Mouse (Mus musculus) gastrocnemius, adult 18-20 months (tissue): ENCODE measurements around the gene Gm5788. TPM values are rescaled to one million over a fixed set of nuclear protein-coding genes. Genes with fewer than 3 reads are reported as not detected.
A peak's percentile ranks its signal among the peaks of the same experiment; 100 is the strongest.
"Not testable (repeated sequence)": the region's sequence is repeated elsewhere in the genome, so short reads cannot be mapped to it uniquely, and the experiment has no call there.

Experiments
- DNase-seq: peaks from one replicate; pipeline ENCODE4 v3.0.0; 2021; ENCODE audit warnings: low spot score
- long read RNA-seq, 2 experiments: library from polyadenylated mRNA; stranded (forward); transcript quantifications; one replicate each; pipeline ENCODE4 v2.0.0; 2021
- total RNA-seq, 2 experiments: library from RNA; stranded (reverse); gene quantifications; 2 replicates each; pipeline ENCODE4 v1.2.3; 2021

Gm5788 gene
- not detected for total RNA-seq
- long read RNA-seq, experiment 1: 0 reads
- long read RNA-seq, experiment 2: 0 reads

DNA sequence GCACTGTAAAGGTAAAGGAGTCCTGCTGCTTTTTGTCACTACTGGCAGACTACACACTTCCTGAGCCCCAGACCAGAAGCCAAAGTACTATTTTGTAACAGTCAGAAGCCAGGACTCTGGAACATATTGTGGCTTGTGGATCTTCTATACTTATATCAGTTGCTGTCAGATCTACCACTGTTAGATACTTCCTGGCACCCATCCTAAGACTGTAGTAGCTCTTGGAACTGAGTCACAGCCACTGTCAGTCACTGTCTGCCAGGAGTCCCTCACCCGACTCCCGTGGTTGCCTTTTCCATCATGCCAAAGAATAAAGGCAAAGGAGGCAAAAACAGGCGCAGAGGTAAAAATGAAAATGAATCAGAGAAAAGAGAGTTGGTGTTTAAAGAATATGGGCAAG, at the start of gene Gm5788:
Gm5788 (plus strand) TSS at position 301 of the 400 bp plus-strand sequence.
- DNase-seq: not testable (repeated sequence)

DNA sequence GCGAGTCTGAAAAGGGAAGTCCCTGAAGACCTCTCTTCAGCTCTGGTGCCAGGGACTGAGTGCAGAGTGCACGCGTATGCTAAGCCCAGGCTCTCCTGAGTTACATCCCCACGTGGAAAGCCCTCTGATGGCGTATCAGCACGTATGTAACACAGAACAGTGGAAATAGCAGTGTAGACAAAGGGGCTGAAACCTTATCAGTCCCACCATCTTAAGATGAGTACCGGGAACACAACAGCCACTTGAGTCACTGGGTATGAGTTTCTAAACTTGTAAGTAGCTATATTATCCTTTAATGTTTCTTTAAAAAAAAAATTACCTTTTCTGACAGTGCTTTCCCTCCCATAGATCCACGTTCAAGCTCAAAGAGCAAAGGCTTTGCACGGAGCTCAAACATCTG, 45.1 kb upstream of the Gm5788 start:
- no peak for DNase-seq

DNA sequence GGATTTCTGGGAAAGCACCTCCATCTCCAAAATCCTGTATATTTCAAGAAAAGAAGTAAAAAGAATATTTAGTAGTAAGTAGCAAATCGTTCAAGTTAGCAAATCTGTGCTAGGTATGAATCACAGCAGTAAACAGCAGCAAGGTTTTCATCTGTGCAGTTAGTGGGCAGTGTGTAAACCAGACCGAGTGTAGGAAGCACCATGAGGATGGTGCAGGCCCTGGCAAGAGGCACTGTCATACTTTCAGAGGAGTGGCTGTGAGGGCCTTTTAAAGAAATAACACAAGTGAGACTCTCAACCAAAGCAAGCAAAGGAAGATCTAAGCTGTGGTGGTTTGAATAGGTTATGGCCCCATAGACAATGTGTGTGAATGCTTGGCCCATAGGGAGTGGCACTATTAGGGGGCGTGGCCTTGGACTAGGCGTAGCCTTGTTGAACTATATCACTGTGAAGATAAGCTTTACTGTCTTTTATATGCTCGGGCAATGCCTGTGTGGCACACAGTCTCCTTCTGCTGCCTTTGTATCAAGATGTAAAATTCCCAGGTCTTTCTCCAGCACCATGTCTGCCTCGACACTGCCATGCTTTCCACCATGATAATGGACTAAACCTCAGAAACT, 29.7 kb upstream of the Gm5788 start:
- DNase-seq: no peak

DNA sequence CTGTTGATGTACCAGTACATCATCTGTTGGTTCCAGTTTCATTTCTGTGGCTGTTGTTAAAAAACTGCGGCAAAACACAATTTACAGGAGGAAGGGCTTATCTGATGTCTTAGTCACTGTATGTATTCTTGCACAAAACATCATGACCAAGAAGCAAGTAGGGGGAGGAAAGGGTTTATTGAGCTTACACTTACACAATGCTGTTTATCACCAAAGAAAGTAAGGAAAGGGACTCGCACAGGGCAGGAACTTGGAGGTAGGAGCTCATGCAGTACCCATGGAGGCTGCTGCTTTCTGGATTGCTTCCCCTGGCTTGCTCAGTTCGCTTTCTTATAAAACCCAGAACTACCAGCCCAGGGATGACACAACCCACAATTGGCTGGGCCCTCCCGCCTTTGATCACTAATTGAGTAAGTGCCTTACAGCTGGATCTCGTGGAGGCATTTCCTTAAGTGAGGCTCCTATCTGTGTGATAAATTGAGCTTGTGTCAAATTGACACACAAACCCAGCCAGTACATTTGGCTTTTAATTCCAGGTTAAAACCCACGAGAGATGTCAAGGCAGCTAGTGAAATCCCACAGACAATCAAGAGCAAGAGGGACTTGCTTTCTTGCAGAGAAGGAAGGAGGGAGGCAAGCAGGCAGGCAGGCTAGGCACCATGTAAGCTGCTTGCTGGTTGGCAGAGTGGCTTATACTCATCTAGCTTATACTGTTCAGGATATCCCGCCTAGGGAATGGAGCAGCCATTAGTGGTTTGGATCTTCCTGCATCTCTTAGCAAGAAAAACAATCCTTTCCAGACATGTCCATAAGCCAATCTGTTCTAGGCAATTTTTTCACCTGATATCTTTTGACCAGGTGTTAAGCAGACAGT, 24.0 kb upstream of the Gm5788 start:
- no peak for DNase-seq

DNA sequence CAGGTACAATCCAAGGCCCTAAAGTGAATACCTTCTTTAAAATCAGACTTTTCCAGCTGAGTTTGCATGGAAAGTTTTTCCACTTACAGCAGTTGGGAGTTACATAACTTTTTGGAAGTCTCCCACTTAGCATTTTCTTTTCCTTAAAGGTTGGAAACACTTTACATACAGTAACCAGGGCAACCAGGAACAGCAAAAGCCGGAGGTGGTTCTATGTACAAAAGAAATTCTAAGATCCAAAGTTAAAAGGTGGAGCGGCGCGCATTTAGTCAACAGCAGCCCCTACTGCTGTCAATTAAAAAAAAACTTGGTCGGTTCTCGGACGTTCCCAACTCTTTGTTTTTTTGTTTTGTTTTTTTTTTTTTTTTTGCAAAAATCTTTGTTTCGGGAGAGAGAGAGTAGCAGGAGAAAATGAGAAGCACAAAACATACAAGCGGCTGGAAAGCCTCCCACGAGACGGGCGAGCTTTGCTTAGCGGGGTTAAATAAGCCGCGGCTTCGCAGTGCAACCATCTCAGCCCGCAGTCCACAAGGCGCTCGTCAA, 23.0 kb upstream of the Gm5788 start:
- no peak for DNase-seq

DNA sequence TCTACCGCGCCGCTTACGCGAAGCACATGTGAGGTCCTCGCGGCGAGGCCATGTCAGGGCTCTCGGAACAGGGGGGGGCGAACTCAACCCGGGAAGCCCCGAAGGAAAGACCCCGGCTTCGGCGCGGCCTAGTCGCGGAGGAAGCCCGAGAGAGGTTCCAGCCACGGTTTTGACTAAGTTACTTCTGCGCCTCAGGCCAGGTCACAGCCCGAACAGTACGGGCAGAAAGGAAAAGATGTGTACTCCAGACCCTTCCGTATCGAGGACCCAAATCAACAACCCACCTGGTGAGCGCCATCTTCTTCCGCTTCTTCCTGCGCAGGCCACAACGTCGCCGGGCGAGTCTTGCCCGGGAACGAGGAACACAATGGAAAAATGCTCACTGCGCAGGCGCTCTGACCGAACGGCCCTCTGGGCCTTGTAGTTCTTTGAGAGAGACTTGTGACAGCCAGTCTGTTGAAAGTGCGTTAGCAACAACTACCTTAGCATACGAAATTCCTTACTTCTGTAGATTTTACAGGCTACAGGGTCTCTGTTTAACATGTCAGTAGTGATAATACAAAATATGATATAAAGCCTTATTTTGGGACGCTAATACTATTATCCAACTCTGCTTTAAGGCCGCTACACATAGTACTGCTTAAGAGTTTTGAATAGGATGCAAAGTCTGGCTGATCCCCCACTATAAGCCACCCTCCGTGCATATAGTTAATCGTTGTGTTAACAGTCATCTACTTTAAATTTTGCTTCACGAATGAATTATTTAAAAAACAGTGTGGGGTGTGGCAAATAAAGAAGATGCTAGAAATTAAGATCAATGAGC, 22.3 kb upstream of the Gm5788 start, which contains the start of gene Snw1:
Snw1 (minus strand) TSS at position 311 of the 823 bp plus-strand sequence.
- DNase-seq: peak; percentile 95

DNA sequence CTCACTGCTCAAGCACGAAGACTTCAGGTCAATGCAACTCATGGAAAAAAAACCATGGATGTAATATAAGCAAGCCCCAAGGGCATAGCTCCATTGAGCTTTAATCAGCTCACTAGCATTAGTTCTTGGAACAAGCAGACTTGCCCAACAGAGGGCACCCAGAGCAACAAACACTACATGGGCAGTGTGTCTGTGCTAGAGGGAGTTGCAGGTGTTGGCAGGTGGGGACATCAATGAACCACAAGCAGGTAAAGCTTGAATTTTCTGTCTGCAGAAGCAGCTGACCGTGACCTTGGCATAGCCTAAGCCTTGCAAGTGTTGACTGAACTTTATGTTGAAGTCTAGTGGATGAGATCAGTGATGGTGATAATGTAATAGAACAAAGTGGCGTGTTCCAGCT, 19.8 kb upstream of the Gm5788 start:
- DNase-seq: no peak

DNA sequence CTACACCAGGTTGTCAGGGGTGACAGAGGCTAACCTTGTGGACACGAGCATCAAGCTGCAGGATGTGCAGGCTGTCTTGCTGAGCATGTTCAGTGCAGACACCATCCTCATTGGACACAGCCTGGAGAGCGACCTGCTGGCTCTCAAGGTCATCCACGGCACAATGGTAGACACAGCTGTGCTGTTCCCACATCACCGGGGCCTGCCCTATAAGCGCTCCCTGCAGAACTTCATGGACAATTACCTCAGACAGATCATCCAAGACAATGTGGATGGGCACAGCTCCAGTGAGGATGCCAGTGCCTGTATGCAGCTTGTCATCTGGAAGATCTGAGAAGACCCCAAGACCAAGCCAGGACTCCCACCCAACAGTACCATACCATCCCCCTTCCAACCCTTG, 12.0 kb upstream of the Gm5788 start:
- DNase-seq: not testable (repeated sequence)

DNA sequence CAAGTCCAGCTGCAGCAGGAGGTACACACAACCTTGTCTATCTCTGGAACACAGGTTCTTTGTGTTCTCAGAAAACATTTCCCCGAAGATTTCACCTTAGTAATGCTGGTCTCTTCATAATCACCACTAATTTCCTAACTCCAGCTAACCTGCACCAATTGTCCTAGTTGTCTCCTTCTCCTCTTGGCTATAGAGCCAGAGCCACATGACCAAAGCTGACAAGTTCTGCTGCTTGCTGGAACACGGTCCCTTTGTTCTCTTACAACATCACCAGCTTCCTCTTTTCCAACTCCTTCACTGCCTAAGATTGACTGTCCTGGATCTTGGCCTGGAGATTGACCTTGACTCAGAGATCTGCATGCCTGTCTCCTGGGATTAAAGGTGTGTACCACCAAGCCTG, 5.8 kb upstream of the Gm5788 start:
- not testable (repeated sequence) for DNase-seq

DNA sequence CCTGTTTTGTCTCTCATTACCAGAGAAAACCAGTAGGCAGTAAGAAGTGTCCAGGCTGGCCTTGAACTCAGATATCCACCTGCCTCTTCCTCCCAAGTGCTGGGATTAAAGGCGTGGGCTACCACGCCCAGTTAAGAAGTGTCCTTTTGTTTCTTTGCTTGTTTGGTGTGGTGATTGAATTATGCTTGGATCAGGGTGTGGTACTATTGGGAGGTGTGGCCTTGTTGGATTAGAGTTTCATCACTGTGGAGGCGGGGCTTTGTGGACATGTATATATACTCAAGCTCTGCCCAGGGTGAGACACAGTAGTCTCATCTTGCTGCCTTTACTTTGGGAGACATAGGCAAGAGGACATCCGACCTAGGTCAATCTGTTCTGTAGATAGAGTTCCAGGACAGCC, 19.5 kb downstream of the Gm5788 start, which contains the start of gene Gm8300:
Gm8300 (plus strand) TSS at position 301 of the 400 bp plus-strand sequence.
- not testable (repeated sequence) for DNase-seq

DNA sequence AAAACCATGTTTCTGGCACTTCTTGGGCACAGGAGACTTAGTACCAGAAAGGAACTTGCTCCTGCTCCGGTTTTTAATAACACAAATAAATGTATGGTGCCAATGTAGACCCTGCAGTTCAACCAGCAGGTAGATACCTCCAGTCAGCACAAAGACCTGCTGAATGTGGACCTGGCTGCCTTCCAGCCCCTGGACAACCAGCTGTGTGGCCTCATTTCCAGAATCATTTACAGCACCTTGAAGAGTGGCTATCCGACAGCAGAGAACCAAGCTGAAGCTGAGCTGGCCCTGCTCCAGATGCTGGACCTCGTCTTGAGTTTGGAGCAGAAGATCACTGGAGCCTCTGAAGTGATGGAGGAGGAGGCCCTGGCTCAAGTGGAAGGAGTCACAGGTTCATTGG, 25.1 kb downstream of the Gm5788 start:
- DNase-seq: not testable (repeated sequence)

DNA sequence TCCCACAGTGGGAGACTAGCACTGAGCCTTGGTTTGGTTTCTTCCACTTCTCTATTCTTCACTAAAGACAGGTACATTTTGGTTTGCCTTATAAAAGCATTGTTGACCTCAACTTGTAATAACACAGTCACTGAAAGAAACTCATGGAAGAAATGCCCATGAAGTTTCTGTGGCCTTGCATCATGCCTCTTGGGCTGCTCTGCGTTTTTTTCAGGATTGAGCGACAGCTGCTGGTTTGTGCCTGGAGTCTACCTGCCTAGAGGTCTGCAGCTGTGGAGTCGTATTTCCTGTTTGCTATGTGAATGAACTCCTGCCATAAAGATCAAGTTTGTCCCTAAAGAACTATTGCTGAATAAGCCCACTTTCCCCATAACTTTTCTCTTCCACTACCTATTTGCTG, 49.4 kb downstream of the Gm5788 start:
- DNase-seq: no peak

Other genes starting within 250 kb of the Gm5788 start
- 1 to 10 TPM; 6.1 to 9.1 TPM for gene Vipas39, start 228.5 kb upstream of the Gm5788 start, total RNA-seq
- 100 to 1,000 TPM; 121 to 129 TPM for gene Ahsa1, start 228.2 kb upstream of the Gm5788 start, total RNA-seq
- not detected for gene Ism2, start 195.0 kb upstream of the Gm5788 start, total RNA-seq
- gene Sptlc2, start 106.4 kb upstream of the Gm5788 start, total RNA-seq: 1 to 10 TPM; 7.9 to 10.0 TPM
- 100 to 1,000 TPM; 159 to 162 TPM for gene Slirp, start 50.8 kb upstream of the Gm5788 start, total RNA-seq
- gene Alkbh1, start 50.7 kb upstream of the Gm5788 start, total RNA-seq: 1 to 10 TPM; 4.1 to 5.5 TPM
- 10 to 100 TPM; 48.5 to 49.7 TPM for gene Snw1, start 22.4 kb upstream of the Gm5788 start, total RNA-seq
- gene Gm8300, start 19.6 kb downstream of the Gm5788 start, total RNA-seq: not detected
- not detected for gene Oog1, start 108.0 kb downstream of the Gm5788 start, total RNA-seq
- not detected for gene Gm4027, start 124.1 kb downstream of the Gm5788 start, total RNA-seq
- not detected for gene Gm16381, start 149.9 kb downstream of the Gm5788 start, total RNA-seq